Mouse (Mus musculus) bone marrow macrophage, adult 2 months (primary cell): ENCODE measurements at regions not wholly inside any gene's neighbourhood (a gene's known extent, or its start where the extent isn't known, plus 50 kb on each side); places are given as distances from the start of the nearest gene placed in this dataset.

ENCODE experiments used
- H3K27ac ChIP-seq: 2 replicates; pipeline ENCODE4 v1.5.1; 2012; ENCODE audit warnings: low read depth, low read length; ENCODE audit not compliant: insufficient read depth
- H3K4me1 ChIP-seq: 2 replicates; pipeline ENCODE4 v1.6.1; 2012; ENCODE audit warnings: low read length; ENCODE audit not compliant: control insufficient read depth, insufficient read depth
- H3K4me3 ChIP-seq: 2 replicates; pipeline ENCODE4 v1.5.1; 2012; ENCODE audit warnings: mild to moderate bottlenecking, low read length, moderate library complexity; ENCODE audit not compliant: insufficient read depth
- CTCF ChIP-seq: IDR thresholded peaks from 2 replicates; pipeline ENCODE4 v1.5.1; 2012; ENCODE audit warnings: low read depth, mild to moderate bottlenecking, low read length, moderate library complexity
- POLR2A ChIP-seq: IDR thresholded peaks from 2 replicates; pipeline ENCODE4 v1.6.1; 2012; ENCODE audit warnings: mild to moderate bottlenecking, low read depth, low read length, borderline replicate concordance

GRCm38 (mm10) chr1:143173836-143174235 lies 466.6 kb upstream of the B3galt2 start:
- Histone ChIP-seq H3K27ac (no peak overlapping the region), H3K4me1 (no peaks in the 10 kb centered on the region)
- TF ChIP-seq POLR2A = no peak
- no peak for TF ChIP-seq CTCF

GRCm38 (mm10) chr1:143192167-143192793 lies 448.2 kb upstream of the B3galt2 start:
- no peak overlapping the region for H3K27ac ChIP-seq
- H3K4me1 ChIP-seq = no peaks in the 10 kb centered on the region
- H3K4me3 ChIP-seq = no peak overlapping the region
- TF ChIP-seq POLR2A (no peak), CTCF (no peak)

More at GRCm38 (mm10) chr1:143173836-143174235, 466.6 kb upstream of the B3galt2 start:
- H3K4me3 ChIP-seq = no peak overlapping the region

- H3K27ac ChIP-seq = no peak overlapping the region
- H3K4me1 ChIP-seq = no peaks in the 10 kb centered on the region
- no peak overlapping the region for H3K4me3 ChIP-seq
- TF ChIP-seq CTCF (no peak), POLR2A (no peak)
These were observed 440.1 kb upstream of the B3galt2 start for GRCm38 (mm10) chr1:143200213-143200889.

- no peaks in the 10 kb centered on the region for H3K4me1 ChIP-seq
- no peak overlapping the region for H3K4me3 ChIP-seq
- TF ChIP-seq POLR2A = no peak
- no peak for TF ChIP-seq CTCF
- H3K27ac ChIP-seq = no peak overlapping the region
These were observed 439.5 kb upstream of the B3galt2 start for GRCm38 (mm10) chr1:143200971-143201370.

- H3K4me1 ChIP-seq = no peaks in the 10 kb centered on the region
- H3K4me3 ChIP-seq = no peak overlapping the region
- TF ChIP-seq CTCF (no peak), POLR2A (no peak)
- H3K27ac ChIP-seq = no peak overlapping the region
These were observed 438.3 kb upstream of the B3galt2 start for GRCm38 (mm10) chr1:143202182-143202581.

GRCm38 (mm10) chr1:143204070-143204469 lies 436.4 kb upstream of the B3galt2 start:
- no peak overlapping the region for H3K27ac ChIP-seq
- no peaks in the 10 kb centered on the region for H3K4me1 ChIP-seq
- no peak overlapping the region for H3K4me3 ChIP-seq
- TF ChIP-seq POLR2A = no peak
- TF ChIP-seq CTCF = no peak

GRCm38 (mm10) chr1:143206995-143207394 lies 433.5 kb upstream of the B3galt2 start:
- no peak for TF ChIP-seq CTCF
- no peak for TF ChIP-seq POLR2A
- Histone ChIP-seq H3K27ac (no peak overlapping the region), H3K4me1 (no peaks in the 10 kb centered on the region), H3K4me3 (no peak overlapping the region)

- no peak for TF ChIP-seq CTCF
- no peak for TF ChIP-seq POLR2A
- Histone ChIP-seq H3K27ac (no peak overlapping the region), H3K4me1 (no peaks in the 10 kb centered on the region), H3K4me3 (no peak overlapping the region)
These were observed 432.9 kb upstream of the B3galt2 start for GRCm38 (mm10) chr1:143207399-143208065.

GRCm38 (mm10) chr1:143217401-143217800 lies 423.1 kb upstream of the B3galt2 start:
- Histone ChIP-seq H3K4me1 (no peaks in the 10 kb centered on the region), H3K4me3 (no peak overlapping the region), H3K27ac (no peak overlapping the region)
- TF ChIP-seq CTCF (no peak), POLR2A (no peak)

- no peak overlapping the region for H3K27ac ChIP-seq
- H3K4me1 ChIP-seq = no peaks in the 10 kb centered on the region
- H3K4me3 ChIP-seq = no peak overlapping the region
- no peak for TF ChIP-seq POLR2A
- TF ChIP-seq CTCF = no peak
These were observed 408.5 kb upstream of the B3galt2 start for GRCm38 (mm10) chr1:143231969-143232368.
